Mouse (Mus musculus) stomach, embryonic 14.5 days (tissue): ENCODE results near the gene Spata2l. TPM values are rescaled to one million over a fixed set of nuclear protein-coding genes. Genes with fewer than 3 reads are reported as not detected.
"Not testable (repeated sequence)": the region's sequence is repeated elsewhere in the genome, so short reads cannot be mapped to it uniquely, and the experiment has no call there.

Experiments
- ATAC-seq: fragments of 200-750 bp; cut with Nextera tagmentation; 2 replicates; pipeline ENCODE4 v1.8.0; 2017; ENCODE audit warnings: low read depth, moderate TSS enrichment; ENCODE audit not compliant: insufficient number of reproducible peaks, insufficient read depth, low FRiP score
- H3K27ac ChIP-seq: fragments of 300-500 bp; sonication (generic); 2 replicates; pipeline ENCODE4 v1.5.1; 2014; ENCODE audit warnings: mild to moderate bottlenecking, low read length, moderate library complexity, mixed read lengths
- H3K27me3 ChIP-seq: fragments of 300-500 bp; sonication (generic); 2 replicates; pipeline ENCODE4 v1.6.1; 2014; ENCODE audit warnings: low read length, control low read depth, mixed read lengths; ENCODE audit not compliant: control insufficient read depth, insufficient read depth
- H3K36me3 ChIP-seq: fragments of 300-500 bp; sonication (generic); 2 replicates; pipeline ENCODE4 v1.6.1; 2014; ENCODE audit warnings: mild to moderate bottlenecking, control low read depth, low read length, moderate library complexity, mixed read lengths; ENCODE audit not compliant: control insufficient read depth, insufficient read depth
- H3K4me1 ChIP-seq: fragments of 300-500 bp; sonication (generic); 2 replicates; pipeline ENCODE4 v1.6.1; 2014; ENCODE audit warnings: low read length, control low read depth, mixed read lengths; ENCODE audit not compliant: control insufficient read depth, insufficient read depth
- H3K4me2 ChIP-seq: fragments of 300-500 bp; sonication (generic); replicated peaks from 2 replicates; pipeline ENCODE4 v1.6.1; 2014; ENCODE audit warnings: low read depth, low read length, control low read depth
- H3K4me3 ChIP-seq: fragments of 300-500 bp; sonication (generic); 2 replicates; pipeline ENCODE4 v1.5.1; 2014; ENCODE audit warnings: low read depth, low read length, control low read depth
- H3K9ac ChIP-seq: fragments of 300-500 bp; sonication (generic); replicated peaks from 2 replicates; pipeline ENCODE4 v1.6.1; 2014; ENCODE audit warnings: low read depth, mild to moderate bottlenecking, control low read depth, low read length, moderate library complexity, mixed read lengths
- H3K9me3 ChIP-seq: fragments of 300-500 bp; sonication (generic); 2 replicates; pipeline ENCODE4 v1.6.1; 2016; ENCODE audit warnings: low read depth, low read length, control low read depth; ENCODE audit not compliant: control insufficient read depth
- WGBS: fragments of 180-500 bp; shearing (Covaris S2); extraction: QIAGEN DNeasy Blood & Tissue Kit; methylation state at CpG from one replicate; pipeline ENCODE4 v1.1.7; 2014; 5-methylcytosine and 5-hydroxymethylcytosine counted together
- polyA plus RNA-seq: library from polyadenylated mRNA; unstranded; fragments of >200 nt; fragmentation: Nextera tagmentation; extraction: Ambion mirVana; gene quantifications from 2 replicates; pipeline ENCODE4 v1.2.1, GENCODE M21; 2014

The Spata2l gene
- polyA plus RNA-seq, 1 experiment from 2014 or later, result 4.1 TPM

GRCm38 (mm10) chr8:123274447-123274846, 38.4 kb upstream of the Spata2l start:
- ATAC-seq, result no peak

GRCm38 (mm10) chr8:123271901-123272300, 35.9 kb upstream of the Spata2l start:
- ATAC-seq, result no peak

More at GRCm38 (mm10) chr8:123274447-123274846, 38.4 kb upstream of the Spata2l start:
- 81% methylated on average over 5 of the region's 5 CpGs for WGBS
- no peak overlapping the region for H3K27ac ChIP-seq
- no peak overlapping the region for H3K4me2 ChIP-seq
- H3K4me3 ChIP-seq, result no peak overlapping the region
- no peaks in the 10 kb centered on the region for H3K27me3 ChIP-seq
- H3K9me3 ChIP-seq, result no peaks in the 10 kb centered on the region
- no peak overlapping the region for H3K9ac ChIP-seq
- H3K36me3 ChIP-seq, result peaks cover under 1% of the 10 kb centered on the region
- H3K4me1 ChIP-seq, result no peaks in the 10 kb centered on the region

GRCm38 (mm10) chr8:123271147-123271546, 35.1 kb upstream of the Spata2l start:
- no peak overlapping the region for H3K27ac ChIP-seq
- 89% methylated on average over 10 of the region's 10 CpGs for WGBS
- H3K36me3 ChIP-seq, result peaks cover 34% of the 10 kb centered on the region
- ATAC-seq, result no peak
- H3K9me3 ChIP-seq, result no peaks in the 10 kb centered on the region
- H3K4me3 ChIP-seq, result no peak overlapping the region
- no peak overlapping the region for H3K4me2 ChIP-seq
- no peak overlapping the region for H3K9ac ChIP-seq
- no peaks in the 10 kb centered on the region for H3K27me3 ChIP-seq
- no peaks in the 10 kb centered on the region for H3K4me1 ChIP-seq

More at GRCm38 (mm10) chr8:123271901-123272300, 35.9 kb upstream of the Spata2l start:
- Histone ChIP-seq H3K4me3 (no peak overlapping the region), H3K4me1 (no peaks in the 10 kb centered on the region), H3K27ac (no peak overlapping the region), H3K9me3 (no peaks in the 10 kb centered on the region), H3K36me3 (peaks cover 26% of the 10 kb centered on the region), H3K4me2 (no peak overlapping the region), H3K9ac (no peak overlapping the region), H3K27me3 (no peaks in the 10 kb centered on the region)
- 67% methylated on average over 4 of the region's 4 CpGs for WGBS

GRCm38 (mm10) chr8:123267926-123268656, 32.1 kb upstream of the Spata2l start:
- Histone ChIP-seq H3K27me3 (no peaks in the 10 kb centered on the region), H3K4me2 (no peak overlapping the region), H3K4me1 (no peaks in the 10 kb centered on the region), H3K4me3 (no peak overlapping the region), H3K27ac (no peak overlapping the region), H3K9ac (no peak overlapping the region), H3K9me3 (no peaks in the 10 kb centered on the region), H3K36me3 (peaks cover 55% of the 10 kb centered on the region)
- WGBS, result 67% methylated on average over 14 of the region's 14 CpGs
- ATAC-seq, result peak; percentile 46; the same call in 1 of the 2 replicates

- peaks cover 11% of the 10 kb centered on the region; the same call in 1 of the 2 replicates for H3K4me1 ChIP-seq
- H3K36me3 ChIP-seq, result peaks cover 43% of the 10 kb centered on the region
- H3K4me3 ChIP-seq, H3K27me3 ChIP-seq, ATAC-seq, H3K9ac ChIP-seq, H3K27ac ChIP-seq, H3K4me2 ChIP-seq, H3K9me3 ChIP-seq: not testable (repeated sequence)
- 93% methylated on average over 7 of the region's 8 CpGs for WGBS
Measured at GRCm38 (mm10) chr8:123257593-123257992, 21.6 kb upstream of the Spata2l start.

GRCm38 (mm10) chr8:123257114-123257513, 21.1 kb upstream of the Spata2l start:
- ATAC-seq, result no peak
- Histone ChIP-seq H3K9me3 (no peaks in the 10 kb centered on the region), H3K4me1 (peaks cover 11% of the 10 kb centered on the region; the same call in 1 of the 2 replicates), H3K4me2 (no peak overlapping the region), H3K9ac (no peak overlapping the region), H3K36me3 (peaks cover 43% of the 10 kb centered on the region), H3K27ac (peak overlapping the region; percentile 12; the same call in 1 of the 2 replicates), H3K27me3 (no peaks in the 10 kb centered on the region), H3K4me3 (no peak overlapping the region)
- WGBS, result 85% methylated on average over 3 of the region's 3 CpGs

GRCm38 (mm10) chr8:123255170-123255569, 19.1 kb upstream of the Spata2l start:
- H3K27me3 ChIP-seq, result no peaks in the 10 kb centered on the region
- peak overlapping the region; percentile 92; the same call in 1 of the 2 replicates for H3K9ac ChIP-seq
- H3K4me1 ChIP-seq, result peaks cover 11% of the 10 kb centered on the region; the same call in 1 of the 2 replicates
- peak overlapping the region; percentile 98 for H3K4me3 ChIP-seq
- no peak overlapping the region; the same call in 1 of the 2 replicates for H3K27ac ChIP-seq
- 72% methylated on average over 6 of the region's 6 CpGs for WGBS
- H3K4me2 ChIP-seq, result peak overlapping the region; percentile 87
- H3K36me3 ChIP-seq, result peaks cover 51% of the 10 kb centered on the region
- no peaks in the 10 kb centered on the region for H3K9me3 ChIP-seq
- ATAC-seq, result no peak

- H3K4me2 ChIP-seq, result peak within 1 kb of the TSS; percentile 87
- H3K36me3 ChIP-seq, result peaks cover 47% of the 10 kb centered on the region
- peak; percentile 94 for ATAC-seq
- no peaks in the 10 kb centered on the region for H3K27me3 ChIP-seq
- peak within 1 kb of the TSS; percentile 98 for H3K4me3 ChIP-seq
- H3K9me3 ChIP-seq, result no peaks in the 10 kb centered on the region
- WGBS, result under 1% methylated on average over 91 of the region's 99 CpGs
- H3K9ac ChIP-seq, result peak within 1 kb of the TSS; percentile 92
- H3K4me1 ChIP-seq, result peaks cover 11% of the 10 kb centered on the region; the same call in 1 of the 2 replicates
- peak within 1 kb of the TSS; percentile 82 for H3K27ac ChIP-seq
Measured at GRCm38 (mm10) chr8:123254099-123254885, 18.3 kb upstream of the Spata2l start, which contains the start of the genes Zfp276 and Vps9d1. Gene Zfp276, plus strand, starts transcription at chr8:123254195. Gene Vps9d1, minus strand, starts transcription at chr8:123254348.
